Mouse (Mus musculus) forebrain, embryonic 13.5 days (tissue): ENCODE data around the gene Ccr5. TPM values are rescaled to one million over a fixed set of nuclear protein-coding genes. Genes with fewer than 3 reads are reported as not detected.
"Not testable (repeated sequence)": the region's sequence is repeated elsewhere in the genome, so short reads cannot be mapped to it uniquely, and the experiment has no call there.

Source experiments
- ATAC-seq: fragments of 200-750 bp; cut with Nextera tagmentation; 2 replicates; pipeline ENCODE4 v1.8.0; 2017
- H3K27ac ChIP-seq: fragments of 300-500 bp; sonication (generic); 2 replicates; pipeline ENCODE4 v1.5.1; 2015; ENCODE audit warnings: inconsistent platforms, mild to moderate bottlenecking, moderate library complexity
- H3K27me3 ChIP-seq: fragments of 300-500 bp; sonication (generic); 2 replicates; pipeline ENCODE4 v1.6.1; 2015; ENCODE audit warnings: mild to moderate bottlenecking, inconsistent platforms
- H3K36me3 ChIP-seq: fragments of 300-500 bp; sonication (generic); 2 replicates; pipeline ENCODE4 v1.6.1; 2015; ENCODE audit warnings: mild to moderate bottlenecking, inconsistent platforms; ENCODE audit not compliant: poor library complexity, severe bottlenecking
- H3K4me1 ChIP-seq: fragments of 300-500 bp; sonication (generic); 2 replicates; pipeline ENCODE4 v1.6.1; 2015; ENCODE audit warnings: inconsistent platforms
- H3K4me2 ChIP-seq: fragments of 300-500 bp; sonication (generic); 2 replicates; pipeline ENCODE4 v1.6.1; 2015; ENCODE audit warnings: inconsistent platforms, mild to moderate bottlenecking, moderate library complexity
- H3K4me3 ChIP-seq: fragments of 300-500 bp; sonication (generic); 2 replicates; pipeline ENCODE4 v1.5.1; 2015; ENCODE audit warnings: mild to moderate bottlenecking, inconsistent platforms
- H3K9ac ChIP-seq: fragments of 300-500 bp; sonication (generic); 2 replicates; pipeline ENCODE4 v1.6.1; 2015; ENCODE audit warnings: mild to moderate bottlenecking, inconsistent platforms
- H3K9me3 ChIP-seq: fragments of 300-500 bp; sonication (generic); replicated peaks from 2 replicates; pipeline ENCODE4 v1.6.1; 2016; ENCODE audit warnings: inconsistent platforms
- WGBS: fragments of 180-500 bp; shearing (Covaris S2); methylation state at CpG from one replicate; pipeline ENCODE4 v1.1.7; 2015; 5-methylcytosine and 5-hydroxymethylcytosine counted together
- polyA plus RNA-seq: library from polyadenylated mRNA; unstranded; fragments of >200 nt; fragmentation: Nextera tagmentation; extraction: Ambion mirVana; gene quantifications from 2 replicates; pipeline ENCODE4 v1.2.1, GENCODE M21; 2015

The Ccr5 gene
- polyA plus RNA-seq, result 0.37 and 0.49 TPM in 2 replicates

- no peaks in the 10 kb centered on the region for H3K36me3 ChIP-seq
- no peak within 1 kb of the TSS for H3K4me2 ChIP-seq
- WGBS, result 82% methylated on average over 3 of the region's 3 CpGs
- no peak for ATAC-seq
- H3K9me3 ChIP-seq, result no peaks in the 10 kb centered on the region
- H3K27me3 ChIP-seq, result no peaks in the 10 kb centered on the region
- no peak within 1 kb of the TSS for H3K4me3 ChIP-seq
- H3K9ac ChIP-seq, result no peak within 1 kb of the TSS
- no peak within 1 kb of the TSS for H3K27ac ChIP-seq
- H3K4me1 ChIP-seq, result no peaks in the 10 kb centered on the region
Observed at GRCm38 (mm10) chr9:124121387-124122184, at the start of gene Ccr5. Gene Ccr5, plus strand, starts transcription at chr9:124121543.

GRCm38 (mm10) chr9:124079803-124080202 lies 41.5 kb upstream of the Ccr5 start:
- H3K4me3 ChIP-seq, result no peak overlapping the region
- no peak overlapping the region for H3K27ac ChIP-seq
- no peak overlapping the region for H3K9ac ChIP-seq
- no peak overlapping the region for H3K4me2 ChIP-seq
- H3K36me3 ChIP-seq, result no peaks in the 10 kb centered on the region
- no peaks in the 10 kb centered on the region for H3K9me3 ChIP-seq
- no peaks in the 10 kb centered on the region for H3K4me1 ChIP-seq
- ATAC-seq, result no peak
- no peaks in the 10 kb centered on the region for H3K27me3 ChIP-seq
- 58% methylated on average over 4 of the region's 4 CpGs for WGBS

GRCm38 (mm10) chr9:124080471-124080870 lies 40.9 kb upstream of the Ccr5 start:
- not testable (repeated sequence) for H3K4me1 ChIP-seq, H3K36me3 ChIP-seq, H3K9ac ChIP-seq, H3K4me2 ChIP-seq, H3K27me3 ChIP-seq, H3K9me3 ChIP-seq, ATAC-seq, H3K27ac ChIP-seq, H3K4me3 ChIP-seq
- WGBS, result 97% methylated on average over 12 of the region's 13 CpGs

- H3K27me3 ChIP-seq, result no peaks in the 10 kb centered on the region
- H3K4me3 ChIP-seq, result no peak overlapping the region
- H3K9me3 ChIP-seq, result no peaks in the 10 kb centered on the region
- H3K4me2 ChIP-seq, result no peak overlapping the region
- no peak overlapping the region for H3K27ac ChIP-seq
- H3K36me3 ChIP-seq, result no peaks in the 10 kb centered on the region
- no peaks in the 10 kb centered on the region for H3K4me1 ChIP-seq
- H3K9ac ChIP-seq, result no peak overlapping the region
- ATAC-seq, result no peak
- WGBS, result 77% methylated on average over 1 of the region's 1 CpGs
Observed at GRCm38 (mm10) chr9:124090441-124090840, 30.9 kb upstream of the Ccr5 start.

- Histone ChIP-seq H3K36me3 (no peaks in the 10 kb centered on the region), H3K27me3 (no peaks in the 10 kb centered on the region), H3K4me2 (no peak overlapping the region), H3K4me3 (no peak overlapping the region), H3K27ac (no peak overlapping the region), H3K9ac (no peak overlapping the region), H3K9me3 (no peaks in the 10 kb centered on the region), H3K4me1 (no peaks in the 10 kb centered on the region)
- 82% methylated on average over 1 of the region's 1 CpGs for WGBS
- no peak for ATAC-seq
Observed at GRCm38 (mm10) chr9:124099127-124099526, 22.2 kb upstream of the Ccr5 start.

- no peaks in the 10 kb centered on the region for H3K36me3 ChIP-seq
- no peaks in the 10 kb centered on the region for H3K4me1 ChIP-seq
- no peak overlapping the region for H3K27ac ChIP-seq
- no peaks in the 10 kb centered on the region for H3K27me3 ChIP-seq
- H3K4me2 ChIP-seq, result no peak overlapping the region
- no peak overlapping the region for H3K4me3 ChIP-seq
- H3K9ac ChIP-seq, result no peak overlapping the region
- ATAC-seq, result no peak
- no peaks in the 10 kb centered on the region for H3K9me3 ChIP-seq
- 95% methylated on average over 1 of the region's 1 CpGs for WGBS
Observed at GRCm38 (mm10) chr9:124100357-124100756, 21.0 kb upstream of the Ccr5 start.

- no peak for ATAC-seq
- no peaks in the 10 kb centered on the region for H3K27me3 ChIP-seq
- H3K36me3 ChIP-seq, result no peaks in the 10 kb centered on the region
- 86% methylated on average over 4 of the region's 4 CpGs for WGBS
- no peaks in the 10 kb centered on the region for H3K4me1 ChIP-seq
- no peak within 1 kb of the TSS for H3K9ac ChIP-seq
- H3K27ac ChIP-seq, result no peak within 1 kb of the TSS
- H3K9me3 ChIP-seq, result no peaks in the 10 kb centered on the region
- no peak within 1 kb of the TSS for H3K4me2 ChIP-seq
- H3K4me3 ChIP-seq, result no peak within 1 kb of the TSS
Observed at GRCm38 (mm10) chr9:124101723-124102122, 19.6 kb upstream of the Ccr5 start, which contains the start of gene Ccr2. Gene Ccr2, plus strand, starts transcription at chr9:124101950.

GRCm38 (mm10) chr9:124103199-124103598 lies 18.1 kb upstream of the Ccr5 start:
- Histone ChIP-seq H3K4me3 (no peak overlapping the region), H3K9me3 (no peaks in the 10 kb centered on the region), H3K36me3 (no peaks in the 10 kb centered on the region), H3K27me3 (no peaks in the 10 kb centered on the region), H3K27ac (no peak overlapping the region), H3K9ac (no peak overlapping the region), H3K4me2 (no peak overlapping the region), H3K4me1 (no peaks in the 10 kb centered on the region)
- WGBS, result 78% methylated on average over 1 of the region's 1 CpGs
- no peak for ATAC-seq

GRCm38 (mm10) chr9:124105196-124105595 lies 16.1 kb upstream of the Ccr5 start:
- no peaks in the 10 kb centered on the region for H3K9me3 ChIP-seq
- H3K9ac ChIP-seq, result no peak overlapping the region
- H3K4me2 ChIP-seq, result no peak overlapping the region
- no peaks in the 10 kb centered on the region for H3K4me1 ChIP-seq
- ATAC-seq, result no peak
- H3K27me3 ChIP-seq, result no peaks in the 10 kb centered on the region
- H3K27ac ChIP-seq, result no peak overlapping the region
- H3K4me3 ChIP-seq, result no peak overlapping the region
- H3K36me3 ChIP-seq, result no peaks in the 10 kb centered on the region

- Histone ChIP-seq H3K36me3 (no peaks in the 10 kb centered on the region), H3K9ac (no peak overlapping the region), H3K4me2 (no peak overlapping the region), H3K27ac (no peak overlapping the region), H3K9me3 (no peaks in the 10 kb centered on the region), H3K4me1 (no peaks in the 10 kb centered on the region), H3K4me3 (no peak overlapping the region), H3K27me3 (no peaks in the 10 kb centered on the region)
- ATAC-seq, result no peak
Observed at GRCm38 (mm10) chr9:124107232-124107631, 14.1 kb upstream of the Ccr5 start.

- H3K36me3 ChIP-seq, result no peaks in the 10 kb centered on the region
- no peak overlapping the region for H3K9ac ChIP-seq
- H3K9me3 ChIP-seq, result no peaks in the 10 kb centered on the region
- H3K4me1 ChIP-seq, result no peaks in the 10 kb centered on the region
- H3K4me3 ChIP-seq, result no peak overlapping the region
- 73% methylated on average over 2 of the region's 2 CpGs for WGBS
- H3K4me2 ChIP-seq, result no peak overlapping the region
- no peak overlapping the region for H3K27ac ChIP-seq
- no peaks in the 10 kb centered on the region for H3K27me3 ChIP-seq
- ATAC-seq, result no peak
Observed at GRCm38 (mm10) chr9:124108356-124109127, 12.8 kb upstream of the Ccr5 start.

GRCm38 (mm10) chr9:124111997-124112396 lies 9.3 kb upstream of the Ccr5 start:
- H3K4me1 ChIP-seq, result no peaks in the 10 kb centered on the region
- 88% methylated on average over 1 of the region's 1 CpGs for WGBS
- no peak overlapping the region for H3K9ac ChIP-seq
- H3K9me3 ChIP-seq, result no peaks in the 10 kb centered on the region
- no peak overlapping the region for H3K4me2 ChIP-seq
- no peaks in the 10 kb centered on the region for H3K36me3 ChIP-seq
- no peak overlapping the region for H3K27ac ChIP-seq
- ATAC-seq, result no peak
- H3K27me3 ChIP-seq, result no peaks in the 10 kb centered on the region
- H3K4me3 ChIP-seq, result no peak overlapping the region
